Mouse (Mus musculus) heart, embryonic 11.5 days (tissue): ENCODE measurements around the gene Trrap. TPM values are rescaled to one million over a fixed set of nuclear protein-coding genes. Genes with fewer than 3 reads are reported as not detected.

Source experiments
- ATAC-seq: fragments of 200-750 bp; cut with Nextera tagmentation; replicated peaks from 2 replicates; pipeline ENCODE4 v1.8.0; 2017; ENCODE audit warnings: moderate library complexity; ENCODE audit not compliant: insufficient number of reproducible peaks, low FRiP score, low TSS enrichment
- H3K27ac ChIP-seq: fragments of 300-500 bp; sonication (generic); 2 replicates; pipeline ENCODE4 v1.5.1; 2014; ENCODE audit warnings: mild to moderate bottlenecking, low read depth, low read length
- H3K27me3 ChIP-seq: fragments of 300-500 bp; sonication (generic); 2 replicates; pipeline ENCODE4 v1.6.1; 2014; ENCODE audit warnings: mild to moderate bottlenecking, low read length, mixed read lengths; ENCODE audit not compliant: control insufficient read depth, insufficient read depth
- H3K36me3 ChIP-seq: fragments of 300-500 bp; sonication (generic); 2 replicates; pipeline ENCODE4 v1.6.1; 2014; ENCODE audit warnings: mild to moderate bottlenecking, low read length, moderate library complexity, mixed read lengths; ENCODE audit not compliant: control insufficient read depth, insufficient read depth
- H3K4me1 ChIP-seq: fragments of 300-500 bp; sonication (generic); 2 replicates; pipeline ENCODE4 v1.6.1; 2014; ENCODE audit warnings: low read length; ENCODE audit not compliant: control insufficient read depth, insufficient read depth
- H3K4me2 ChIP-seq: fragments of 300-500 bp; sonication (generic); 2 replicates; pipeline ENCODE4 v1.6.1; 2014; ENCODE audit warnings: mild to moderate bottlenecking, moderate library complexity
- H3K4me3 ChIP-seq: fragments of 300-500 bp; sonication (generic); 2 replicates; pipeline ENCODE4 v1.5.1; 2014; ENCODE audit warnings: low read depth, low read length
- H3K9ac ChIP-seq: fragments of 300-500 bp; sonication (generic); 2 replicates; pipeline ENCODE4 v1.6.1; 2014; ENCODE audit warnings: mild to moderate bottlenecking, low read depth, low read length, moderate library complexity
- H3K9me3 ChIP-seq: fragments of 300-500 bp; sonication (generic); replicated peaks from 2 replicates; pipeline ENCODE4 v1.6.1; 2016; ENCODE audit warnings: low read length; ENCODE audit not compliant: control insufficient read depth
- WGBS: fragments of 180-500 bp; shearing (Covaris S2); extraction: QIAGEN DNeasy Blood & Tissue Kit; methylation state at CpG from one replicate; pipeline ENCODE4 v1.1.7; 2014; ENCODE audit not compliant: insufficient replicate concordance; 5-methylcytosine and 5-hydroxymethylcytosine counted together
- microRNA-seq: library from miRNA; unstranded; fragments of <30 nt; microRNA quantifications from one replicate; pipeline ENCODE4, GENCODE M21; 2016; ENCODE audit warnings: borderline number of aligned reads
- polyA plus RNA-seq: library from polyadenylated mRNA; unstranded; fragments of >200 nt; fragmentation: Nextera tagmentation; extraction: Ambion mirVana; gene quantifications from 2 replicates; pipeline ENCODE4 v1.2.1, GENCODE M21; 2014

Gene Trrap
- polyA plus RNA-seq, 1 experiment from 2014 or later, result 75.7 TPM

- Histone ChIP-seq H3K4me1 (peaks cover 11% of the 10 kb centered on the region; the same call in 1 of the 2 replicates), H3K27me3 (no peaks in the 10 kb centered on the region), H3K9me3 (no peaks in the 10 kb centered on the region), H3K27ac (no peak overlapping the region), H3K4me3 (no peak overlapping the region), H3K36me3 (no peaks in the 10 kb centered on the region), H3K4me2 (no peak overlapping the region), H3K9ac (no peak overlapping the region)
- ATAC-seq, result no peak
- 63% methylated on average over 2 of the region's 2 CpGs for WGBS
These were observed 140.1 kb downstream of the Trrap start for GRCm38 (mm10) chr5:144907591-144907990.

Small RNA genes within 50 kb of the gene (microRNA-seq; reads per million reads assigned to microRNA genes)
- gene Mir7039, result 0.68 reads per million, percentile 4 among the genes with 10 or more reads in this experiment

Other genes with a start within 250 kb of the Trrap start
- 0.29 and 0.49 TPM in 2 replicates for gene Nptx2, start 221.8 kb upstream of the Trrap start, polyA plus RNA-seq
- 0.79 and 1.4 TPM in 2 replicates for gene Tmem130, start 5.9 kb upstream of the Trrap start, polyA plus RNA-seq
- gene Smurf1, start 198.1 kb downstream of the Trrap start, polyA plus RNA-seq, result 14.3 and 15.7 TPM in 2 replicates